Mouse (Mus musculus) ES-Bruce4 (cell line): Measurements from ENCODE around the gene Slc7a6.

Source experiments
- CTCF ChIP-seq: IDR thresholded peaks from one replicate; pipeline ENCODE4 v1.8.1; 2011; ENCODE audit warnings: low read depth, low read length
- EP300 ChIP-seq: IDR thresholded peaks from 2 replicates; pipeline ENCODE4 v1.6.1; 2011; ENCODE audit warnings: low read depth, low read length; ENCODE audit not compliant: insufficient read depth
- POLR2A ChIP-seq: IDR thresholded peaks from one replicate; pipeline ENCODE4 v1.8.1; 2011; ENCODE audit warnings: low read length; ENCODE audit not compliant: insufficient read depth

DNA sequence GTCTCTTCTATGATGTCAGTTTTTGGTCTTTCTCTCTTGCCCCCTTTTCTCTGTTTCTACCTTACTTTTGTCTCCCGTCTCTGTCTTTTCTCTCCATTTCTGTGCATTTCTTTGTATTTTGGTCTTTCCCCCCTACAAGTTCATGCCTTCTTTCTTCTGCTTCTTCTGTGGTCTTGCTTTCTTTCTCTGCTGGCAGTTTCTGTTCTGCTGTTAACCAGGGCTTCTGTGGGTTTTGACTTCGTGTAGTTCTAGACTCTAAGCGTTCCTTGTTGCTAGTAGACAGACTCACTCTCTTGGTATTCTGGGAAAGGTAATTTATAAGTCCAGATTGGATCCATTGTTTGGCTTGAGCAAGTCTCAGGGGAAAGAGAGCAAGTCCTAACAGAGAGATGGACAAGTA, 17.7 kb downstream of the Slc7a6 start:
- TF ChIP-seq CTCF (no peak), POLR2A (no peak), EP300 (no peak)
